Mouse (Mus musculus) liver, adult 2 months (tissue): Measurements from ENCODE around the gene Frmd6.

Source experiments
- CTCF ChIP-seq: fragments of 200-500 bp; IDR thresholded peaks from 2 replicates; pipeline ENCODE4 v1.5.1; 2011; ENCODE audit warnings: low read depth, low read length, control low read depth
- POLR2A ChIP-seq: fragments of 200-500 bp; IDR thresholded peaks from 2 replicates; pipeline ENCODE4 v1.6.1; 2011; ENCODE audit warnings: low read length, control low read depth; ENCODE audit not compliant: insufficient read depth; ENCODE audit errors: extremely low read depth

- no peak for TF ChIP-seq CTCF
- TF ChIP-seq POLR2A, result no peak
Measured at GRCm38 (mm10) chr12:70896068-70896467, 70.8 kb downstream of the Frmd6 start.
